8 mouse cellular contexts compared by ENCODE assay signal in genomic region chr2:116735702-116736101, GRCm38 (mm10).
A peak's percentile ranks its signal among the peaks of the same experiment; 100 is the strongest.
DNase-seq lines count a peak whose midpoint lies in the region; ATAC-seq and TF ChIP-seq lines count a peak whose summit lies in the region.
"Had no signal": no experiment of that assay in that cellular context is flagged by ENCODE, and none has a peak within 500 bp of the region (broad histone marks: within the 10 kb centered on the region; RNA-seq: fewer than 3 reads in every experiment).

No protein-coding gene starts in this region.

- H3K27ac ChIP-seq in embryonic fibroblast, embryonic 13.5 days (ENCODE audit: insufficient read depth, low read length), result no peak overlapping the region
- H3K27ac ChIP-seq in heart, embryonic 16.5 days (ENCODE audit: low read length), result no peak overlapping the region
- no peak overlapping the region for H3K27ac ChIP-seq in kidney, postnatal 0 days
- H3K27ac ChIP-seq: embryonic facial prominence, embryonic 13.5 days had no signal

- no peak for TF ChIP-seq POLR2A in embryonic fibroblast, embryonic 13.5 days (IDR thresholded peaks at IDR 0.05; ENCODE audit: low read depth, low read length)

- 16% methylated on average over 3 of the region's 3 CpGs for WGBS in heart, embryonic 16.5 days
- 1% methylated on average over 3 of the region's 3 CpGs for WGBS in kidney, postnatal 0 days

- no peaks in the 10 kb centered on the region for H3K27me3 ChIP-seq in E14TG2a.4 (ENCODE audit: insufficient read depth, low read length)
- H3K27me3 ChIP-seq in heart, embryonic 16.5 days (ENCODE audit: control insufficient read depth, insufficient read depth, low read length), result no peaks in the 10 kb centered on the region
- H3K27me3 ChIP-seq in kidney, postnatal 0 days (ENCODE audit: insufficient read depth, low read length), result no peaks in the 10 kb centered on the region
- H3K27me3 ChIP-seq: embryonic facial prominence, embryonic 13.5 days had no signal

- H3K36me3 ChIP-seq in E14TG2a.4 (ENCODE audit: insufficient read depth, low read length), result no peaks in the 10 kb centered on the region
- no peaks in the 10 kb centered on the region for H3K36me3 ChIP-seq in heart, embryonic 16.5 days (ENCODE audit: control insufficient read depth, insufficient read depth)
- no peaks in the 10 kb centered on the region for H3K36me3 ChIP-seq in kidney, postnatal 0 days (ENCODE audit: insufficient read depth, low read length)
- H3K36me3 ChIP-seq: embryonic facial prominence, embryonic 13.5 days had no signal

- peak; percentile 81 for ATAC-seq in heart, embryonic 16.5 days (replicated peaks; ENCODE audit: extremely low read depth, insufficient read depth, low FRiP score)
- peak; percentile 74 for ATAC-seq in kidney, postnatal 0 days (replicated peaks; ENCODE audit: low FRiP score, low read depth)

- DNase-seq in NIH3T3 (ENCODE audit: low read depth), result peak; percentile 25
- peak; percentile 89 for DNase-seq in kidney, postnatal 0 days (ENCODE audit: low spot score)
- peak; percentile 50 for DNase-seq in mesoderm, embryonic 11.5 days (ENCODE audit: low read depth, low spot score)
- no peak for DNase-seq in natural killer cell, adult 2 months (ENCODE audit: low spot score in 2 of 2)

- no peak overlapping the region for H3K4me2 ChIP-seq in heart, embryonic 16.5 days (ENCODE audit: low read depth, low read length)
- H3K4me2 ChIP-seq in kidney, postnatal 0 days (ENCODE audit: low read length), result no peak overlapping the region
- H3K4me2 ChIP-seq: embryonic facial prominence, embryonic 13.5 days had no signal

- H3K9ac ChIP-seq in heart, embryonic 16.5 days (ENCODE audit: low read length), result no peak overlapping the region
- no peak overlapping the region for H3K9ac ChIP-seq in kidney, postnatal 0 days (ENCODE audit: low read depth, low read length)
- H3K9ac ChIP-seq: embryonic facial prominence, embryonic 13.5 days had no signal

- H3K4me3 ChIP-seq in E14TG2a.4 (replicated peaks; ENCODE audit: low read length), result no peak overlapping the region
- no peak overlapping the region for H3K4me3 ChIP-seq in embryonic fibroblast, embryonic 13.5 days (ENCODE audit: insufficient read depth, low read length)
- no peak overlapping the region for H3K4me3 ChIP-seq in heart, embryonic 16.5 days (ENCODE audit: low read length)
- H3K4me3 ChIP-seq in kidney, postnatal 0 days (replicated peaks; ENCODE audit: low read depth, low read length), result no peak overlapping the region
- H3K4me3 ChIP-seq: embryonic facial prominence, embryonic 13.5 days had no signal

- no peaks in the 10 kb centered on the region for H3K4me1 ChIP-seq in E14TG2a.4 (replicated peaks; ENCODE audit: low read depth, low read length)
- no peaks in the 10 kb centered on the region for H3K4me1 ChIP-seq in embryonic fibroblast, embryonic 13.5 days (ENCODE audit: control insufficient read depth, insufficient read depth, low read length)
- H3K4me1 ChIP-seq in heart, embryonic 16.5 days (ENCODE audit: control insufficient read depth, insufficient read depth, low read length), result no peaks in the 10 kb centered on the region
- H3K4me1 ChIP-seq in kidney, postnatal 0 days (replicated peaks; ENCODE audit: insufficient read depth, low read length), result no peaks in the 10 kb centered on the region
- H3K4me1 ChIP-seq: embryonic facial prominence, embryonic 13.5 days had no signal

- no peaks in the 10 kb centered on the region for H3K9me3 ChIP-seq in E14TG2a.4 (ENCODE audit: low read length)
- no peaks in the 10 kb centered on the region for H3K9me3 ChIP-seq in heart, embryonic 16.5 days (replicated peaks; ENCODE audit: control insufficient read depth, low read length)
- H3K9me3 ChIP-seq in kidney, postnatal 0 days (replicated peaks; ENCODE audit: low read length), result no peaks in the 10 kb centered on the region
- H3K9me3 ChIP-seq: embryonic facial prominence, embryonic 13.5 days had no signal

- 0 out of 2 replicates have a peak, but pooled peaks have one; percentile 10 for TF ChIP-seq CTCF in E14TG2a.4 (conservative IDR thresholded peaks at IDR 0.05; ENCODE audit: low read length)
- 0 out of 2 replicates have a peak, but pooled peaks have one; percentile 10 for TF ChIP-seq CTCF in embryonic fibroblast, embryonic 13.5 days (IDR thresholded peaks at IDR 0.05; ENCODE audit: borderline replicate concordance, insufficient read depth, low read length)
- TF ChIP-seq CTCF in kidney, postnatal 0 days (IDR thresholded peaks at IDR 0.05; ENCODE audit: low read depth), result peak; percentile 74

Comparison
In these comparisons a context has a peak if more than half of its experiments do, and no peak if none do; other contexts are left out.
1. CTCF ChIP-seq: peak in every context shown above with its lines; median percentile 74 in kidney, postnatal 0 days; 10 in E14TG2a.4; 10 in embryonic fibroblast, embryonic 13.5 days.
2. DNase-seq: peak in NIH3T3 (single experiment), kidney, postnatal 0 days (single experiment) and mesoderm, embryonic 11.5 days (single experiment); none in natural killer cell, adult 2 months (0 of 2).